Mouse (Mus musculus): ENCODE data around the gene Dvl1. TPM values are rescaled to one million over a fixed set of nuclear protein-coding genes. Genes with fewer than 3 reads are reported as not detected.
A peak's percentile ranks its signal among the peaks of the same experiment; 100 is the strongest.

The Dvl1 gene
- total and polyA plus RNA-seq, 3 experiments: 56.8 to 60.3 TPM; not detected in 1

DNA sequence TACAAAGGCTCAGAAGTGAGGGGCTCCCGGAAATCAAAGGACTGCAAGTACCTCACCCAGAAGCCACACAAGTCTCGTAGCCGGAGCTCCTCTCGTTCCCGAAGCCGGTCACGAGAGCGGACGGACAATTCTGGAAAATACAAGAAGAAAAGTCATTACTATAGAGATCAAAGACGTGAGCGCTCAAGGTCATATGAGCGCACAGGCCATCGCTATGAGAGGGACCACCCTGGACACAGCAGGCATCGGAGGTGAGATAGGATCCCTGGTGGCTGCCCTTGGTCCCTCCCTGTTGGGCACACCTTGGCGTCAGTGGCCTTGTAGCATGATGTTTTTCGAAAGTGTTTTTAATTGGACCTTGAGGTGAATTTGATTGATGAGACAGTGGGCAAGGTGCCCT, 23.8 kb upstream of the Dvl1 start:
- Histone ChIP-seq H3K36me3 (ENCODE audit: control insufficient read depth in 1 of 2, insufficient read depth in 2 of 2, low read length in 2 of 2) (peaks cover 4 to 43% of the 10 kb centered on the region in 2 experiments; a peak in 3 of 4 replicates), H3K27ac (ENCODE audit: control insufficient read depth, low read depth, low read length) (no peak overlapping the region), H3K4me3 (ENCODE audit: control insufficient read depth in 1 of 2, insufficient read depth in 1 of 2, low read depth in 2 of 2, low read length in 2 of 2) (no peak overlapping the region), H3K9ac (ENCODE audit: control insufficient read depth, low read depth, low read length, poor library complexity, severe bottlenecking) (no peak overlapping the region), H3K27me3 (ENCODE audit: control insufficient read depth in 1 of 2, insufficient read depth in 2 of 2, low read length in 2 of 2) (no peaks in the 10 kb centered on the region), H3K9me3 (replicated peaks; ENCODE audit: insufficient read depth, low read length) (no peaks in the 10 kb centered on the region), H3K79me2 (ENCODE audit: control insufficient read depth, insufficient read depth, low read length, poor library complexity) (peaks cover 4% of the 10 kb centered on the region), H3K4me1 (ENCODE audit: control insufficient read depth in 1 of 2, insufficient read depth in 2 of 2, low read length in 2 of 2) (no peaks in the 10 kb centered on the region)
- TF ChIP-seq NELFE (IDR thresholded peaks at IDR 0.05; ENCODE audit: low read depth, low read length): no peak
- TF ChIP-seq UBTF (IDR thresholded peaks at IDR 0.05; ENCODE audit: borderline replicate concordance, insufficient read depth, low read depth, low read length): no peak
- TF ChIP-seq USF2 (IDR thresholded peaks at IDR 0.05; ENCODE audit: borderline replicate concordance in 1 of 2, insufficient read depth in 1 of 2, low read depth in 1 of 2, low read length in 2 of 2): no peak
- no peak for DNase-seq (ENCODE audit: low read depth, low spot score)

DNA sequence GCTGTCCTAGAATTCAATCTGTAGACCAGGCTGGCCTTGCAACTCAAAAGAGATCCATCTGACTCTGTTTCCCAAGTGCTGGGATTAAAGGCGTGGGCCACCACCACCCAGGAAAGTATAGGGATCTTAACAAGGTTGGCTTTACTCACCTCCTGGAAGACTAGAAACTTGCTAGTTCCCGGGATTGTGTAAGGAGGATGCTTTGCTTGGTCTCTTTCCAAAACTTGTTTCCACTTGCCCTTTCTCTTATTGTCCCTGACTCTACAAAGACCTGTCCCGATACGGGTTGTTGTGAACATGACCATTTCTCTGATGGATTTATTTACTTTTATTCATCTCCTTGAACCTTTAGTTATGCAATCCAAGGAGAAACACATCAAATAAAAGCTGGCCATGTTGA, 17.3 kb upstream of the Dvl1 start:
- Histone ChIP-seq H3K27ac (ENCODE audit: control insufficient read depth, low read depth, low read length) (no peak overlapping the region), H3K36me3 (ENCODE audit: control insufficient read depth in 1 of 2, insufficient read depth in 2 of 2, low read length in 2 of 2) (peaks cover 3 to 7% of the 10 kb centered on the region in 2 experiments), H3K27me3 (ENCODE audit: control insufficient read depth in 1 of 2, insufficient read depth in 2 of 2, low read length in 2 of 2) (no peaks in the 10 kb centered on the region), H3K79me2 (ENCODE audit: control insufficient read depth, insufficient read depth, low read length, poor library complexity) (peaks cover 15% of the 10 kb centered on the region), H3K4me3 (ENCODE audit: control insufficient read depth in 1 of 2, insufficient read depth in 1 of 2, low read depth in 2 of 2, low read length in 2 of 2) (no peak overlapping the region), H3K9me3 (replicated peaks; ENCODE audit: insufficient read depth, low read length) (no peaks in the 10 kb centered on the region), H3K4me1 (ENCODE audit: control insufficient read depth in 1 of 2, insufficient read depth in 2 of 2, low read length in 2 of 2) (peaks cover 0 to 10% of the 10 kb centered on the region in 2 experiments; a peak in 1 of 4 replicates), H3K9ac (ENCODE audit: control insufficient read depth, low read depth, low read length, poor library complexity, severe bottlenecking) (no peak overlapping the region)
- no peak for DNase-seq (ENCODE audit: low read depth, low spot score)
- no peak for TF ChIP-seq SIN3A (IDR thresholded peaks at IDR 0.05; ENCODE audit: low read length)
- no peak for TF ChIP-seq ELF1 (IDR thresholded peaks at IDR 0.05; ENCODE audit: low read depth, low read length)
- no peak for TF ChIP-seq ZC3H11A (IDR thresholded peaks at IDR 0.05; ENCODE audit: low read depth, low read length)
- TF ChIP-seq GATA1 (IDR thresholded peaks at IDR 0.05; ENCODE audit: low read depth, low read length): no peak
- TF ChIP-seq RAD21 (IDR thresholded peaks at IDR 0.05; ENCODE audit: low read depth, low read length): no peak
- no peak for TF ChIP-seq NELFE (IDR thresholded peaks at IDR 0.05; ENCODE audit: low read depth, low read length)

DNA sequence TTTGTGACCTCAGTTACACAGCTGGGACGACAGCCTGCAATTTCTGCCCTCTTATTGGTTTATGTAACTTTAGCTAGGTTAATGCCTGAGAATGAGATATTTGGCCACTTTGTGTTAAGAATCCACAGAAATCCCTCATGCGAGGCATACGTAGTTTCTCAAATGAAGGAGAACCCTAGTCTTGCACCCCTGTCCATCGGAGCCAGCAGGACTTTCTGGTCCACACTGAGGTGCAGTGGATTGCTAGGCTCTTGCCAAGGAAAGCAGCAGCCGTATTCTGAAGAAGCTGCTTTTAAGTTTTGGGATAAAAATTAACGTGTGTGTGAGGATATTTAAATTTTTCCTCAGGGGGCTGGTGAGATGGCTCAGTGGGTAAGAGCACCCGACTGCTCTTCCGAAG, 16.6 kb upstream of the Dvl1 start:
- peaks cover 15% of the 10 kb centered on the region for H3K79me2 ChIP-seq (ENCODE audit: control insufficient read depth, insufficient read depth, low read length, poor library complexity)
- peaks cover 0 to 10% of the 10 kb centered on the region in 2 experiments; a peak in 1 of 4 replicates for H3K4me1 ChIP-seq (ENCODE audit: control insufficient read depth in 1 of 2, insufficient read depth in 2 of 2, low read length in 2 of 2)
- no peaks in the 10 kb centered on the region for H3K27me3 ChIP-seq (ENCODE audit: control insufficient read depth in 1 of 2, insufficient read depth in 2 of 2, low read length in 2 of 2)
- H3K36me3 ChIP-seq (ENCODE audit: control insufficient read depth in 1 of 2, insufficient read depth in 2 of 2, low read length in 2 of 2): peaks cover 0 to 7% of the 10 kb centered on the region in 2 experiments; a peak in 2 of 4 replicates
- TF ChIP-seq MEF2A (IDR thresholded peaks at IDR 0.05; ENCODE audit: extremely low read depth, insufficient replicate concordance, low read depth, low read length, poor library complexity, severe bottlenecking) (no peak), ETS1 (IDR thresholded peaks at IDR 0.05; ENCODE audit: low read depth, low read length) (no peak), SMC3 (IDR thresholded peaks at IDR 0.05; ENCODE audit: low read depth, low read length) (no peak), MAZ (IDR thresholded peaks at IDR 0.05; ENCODE audit: low read depth, low read length) (no peak), CHD1 (IDR thresholded peaks at IDR 0.05; ENCODE audit: low read depth, low read length) (no peak), CTCF (IDR thresholded peaks at IDR 0.05 in 2 of 3, conservative IDR thresholded peaks at IDR 0.05 in 1 of 3; ENCODE audit: control insufficient read depth in 1 of 3, insufficient read depth in 1 of 3, low read depth in 2 of 3, low read length in 3 of 3, poor library complexity in 1 of 3, severe bottlenecking in 1 of 3) (no peak), UBTF (IDR thresholded peaks at IDR 0.05; ENCODE audit: borderline replicate concordance, insufficient read depth, low read depth, low read length) (no peak), ZMIZ1 (IDR thresholded peaks at IDR 0.05; ENCODE audit: low read depth, low read length) (no peak), TAL1 (IDR thresholded peaks at IDR 0.05; ENCODE audit: low read length) (no peak), ZKSCAN1 (IDR thresholded peaks at IDR 0.05; ENCODE audit: low read depth, low read length) (no peak), USF2 (IDR thresholded peaks at IDR 0.05; ENCODE audit: borderline replicate concordance in 1 of 2, insufficient read depth in 1 of 2, low read depth in 1 of 2, low read length in 2 of 2) (no peak), CHD2 (IDR thresholded peaks at IDR 0.05; ENCODE audit: low read length) (no peak), POLR2AphosphoS5 (IDR thresholded peaks at IDR 0.05; ENCODE audit: borderline replicate concordance, low read depth, low read length) (no peak), POLR2A (IDR thresholded peaks at IDR 0.05; ENCODE audit: control insufficient read depth in 1 of 2, insufficient read depth in 1 of 2, low read depth in 1 of 2, low read length in 2 of 2, poor library complexity in 1 of 2) (no peak), JUND (IDR thresholded peaks at IDR 0.05; ENCODE audit: low read depth, low read length) (no peak), ELF1 (IDR thresholded peaks at IDR 0.05; ENCODE audit: low read depth, low read length) (no peak), MAX (IDR thresholded peaks at IDR 0.05; ENCODE audit: low read length) (no peak)
- peak overlapping the region; percentile 24 to 84 for H3K4me3 ChIP-seq (ENCODE audit: control insufficient read depth in 1 of 2, insufficient read depth in 1 of 2, low read depth in 2 of 2, low read length in 2 of 2)
- no peaks in the 10 kb centered on the region for H3K9me3 ChIP-seq (replicated peaks; ENCODE audit: insufficient read depth, low read length)
- peak overlapping the region; percentile 57 for H3K27ac ChIP-seq (ENCODE audit: control insufficient read depth, low read depth, low read length)
- peak overlapping the region; percentile 54 for H3K9ac ChIP-seq (ENCODE audit: control insufficient read depth, low read depth, low read length, poor library complexity, severe bottlenecking)
- peak; percentile 68 for DNase-seq (ENCODE audit: low read depth, low spot score)

Measured in MEL (cell line).